Mouse (Mus musculus) skeletal muscle tissue, postnatal 0 days (tissue): ENCODE data around the gene Hs3st4. TPM values are rescaled to one million over a fixed set of nuclear protein-coding genes. Genes with fewer than 3 reads are reported as not detected.

Experiments
- polyA plus RNA-seq: library from polyadenylated mRNA; unstranded; fragments of >200 nt; fragmentation: Nextera tagmentation; extraction: Ambion mirVana; gene quantifications from 2 replicates; pipeline ENCODE4 v1.2.1, GENCODE M21; 2015

Hs3st4 gene
- polyA plus RNA-seq, result not detected in 2 replicates

DNA sequence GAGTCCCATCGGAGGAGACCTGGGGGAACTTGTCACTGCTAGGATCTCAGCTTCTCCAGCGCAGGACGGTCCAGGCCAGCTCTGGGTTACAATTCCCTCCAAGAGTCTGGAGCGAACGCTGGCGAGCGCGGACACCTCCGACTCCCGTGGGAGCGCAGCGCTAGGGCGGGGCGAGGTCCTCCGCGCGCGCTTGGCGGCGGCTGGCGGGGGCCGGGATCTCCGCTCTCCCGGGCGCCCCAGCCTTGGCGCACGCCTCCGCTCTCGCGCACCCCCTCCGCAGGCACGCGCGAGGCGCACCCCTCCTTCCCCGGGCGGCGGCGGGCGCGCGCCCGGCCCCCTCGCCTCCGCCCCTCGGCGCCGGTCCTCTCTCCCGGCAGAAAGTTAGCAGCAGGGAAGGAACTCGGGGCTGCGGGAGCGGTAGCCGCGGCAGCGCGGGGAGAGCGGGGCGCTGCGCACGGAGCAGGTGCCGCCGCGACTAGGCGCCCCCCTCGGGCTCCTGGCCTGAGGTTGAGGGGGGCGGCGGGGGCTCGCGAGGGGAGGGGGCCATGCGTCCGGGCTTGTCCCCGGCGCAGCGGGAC is at the start of gene Hs3st4:
TSS of gene Hs3st4 (plus strand) at position 409 of the 578 bp plus-strand sequence.

